Mouse (Mus musculus) layer of hippocampus, adult 6 months (tissue): ENCODE measurements around the gene Olfr818. TPM values are rescaled to one million over a fixed set of nuclear protein-coding genes. Genes with fewer than 3 reads are reported as not detected.

Experiments used
- long read RNA-seq, 2 experiments: library from polyadenylated mRNA; unstranded; transcript quantifications; one replicate each; pipeline ENCODE4 v2.0.0; 2019 to 2020
- polyA plus RNA-seq: library from polyadenylated mRNA; unstranded; fragments of <200 nt; fragmentation: Nextera tagmentation; gene quantifications from 2 replicates; pipeline ENCODE4 v1.2.3, GENCODE M21; 2021

Gene Olfr818
- polyA plus RNA-seq = not detected in 2 replicates
- long read RNA-seq, experiment 1 = 0 reads
- long read RNA-seq, experiment 2 = 0 reads

DNA sequence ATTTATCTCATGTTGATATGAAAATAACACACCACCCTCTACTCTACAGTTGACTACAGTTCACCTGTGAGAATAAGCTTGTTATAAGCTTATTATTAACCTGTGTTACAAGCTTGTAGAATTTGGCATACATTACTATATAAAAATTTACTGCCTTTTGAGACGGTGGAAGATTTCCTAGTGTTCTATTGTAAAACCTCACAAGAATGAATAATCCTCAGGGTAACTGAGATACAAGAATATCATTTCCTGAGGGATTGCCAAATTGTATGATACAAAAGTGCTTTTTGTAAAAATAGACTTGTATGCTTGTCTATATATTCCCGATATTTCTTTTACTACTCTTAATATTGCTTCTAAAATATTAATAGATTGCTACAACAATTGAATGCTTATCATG is at the start of gene Olfr818:
Gene Olfr818 (minus strand): TSS at position 101 of the 400 bp plus-strand sequence.

DNA sequence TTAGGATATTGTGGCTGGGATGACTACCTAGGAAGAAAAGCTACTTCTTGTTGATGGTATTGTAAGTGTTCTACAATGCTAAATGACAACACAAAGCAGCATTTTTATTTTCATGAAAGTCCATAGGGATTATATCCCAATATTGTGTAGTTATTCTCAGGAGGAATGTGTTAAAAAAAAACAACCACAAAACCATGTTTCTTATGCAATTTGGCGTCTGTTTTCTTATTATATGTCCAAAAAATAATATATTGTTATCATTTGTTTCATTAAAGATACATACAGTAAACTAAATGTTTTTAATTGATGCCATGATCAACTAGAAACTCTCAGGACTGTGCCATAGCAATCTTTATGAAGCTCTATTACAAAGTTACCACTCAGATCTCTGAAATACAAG is 36.1 kb upstream of the Olfr818 start, which contains the start of gene Gm10310:
Gene Gm10310 (minus strand): TSS at position 101 of the 400 bp plus-strand sequence.

DNA sequence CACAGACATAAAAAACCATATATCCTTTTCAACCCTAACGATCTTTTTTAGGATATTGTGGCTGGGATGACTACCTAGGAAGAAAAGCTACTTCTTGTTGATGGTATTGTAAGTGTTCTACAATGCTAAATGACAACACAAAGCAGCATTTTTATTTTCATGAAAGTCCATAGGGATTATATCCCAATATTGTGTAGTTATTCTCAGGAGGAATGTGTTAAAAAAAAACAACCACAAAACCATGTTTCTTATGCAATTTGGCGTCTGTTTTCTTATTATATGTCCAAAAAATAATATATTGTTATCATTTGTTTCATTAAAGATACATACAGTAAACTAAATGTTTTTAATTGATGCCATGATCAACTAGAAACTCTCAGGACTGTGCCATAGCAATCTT is 27.1 kb upstream of the Olfr818 start, which contains the start of gene Olfr247:
Gene Olfr247 (minus strand): TSS at position 101 of the 400 bp plus-strand sequence.

DNA sequence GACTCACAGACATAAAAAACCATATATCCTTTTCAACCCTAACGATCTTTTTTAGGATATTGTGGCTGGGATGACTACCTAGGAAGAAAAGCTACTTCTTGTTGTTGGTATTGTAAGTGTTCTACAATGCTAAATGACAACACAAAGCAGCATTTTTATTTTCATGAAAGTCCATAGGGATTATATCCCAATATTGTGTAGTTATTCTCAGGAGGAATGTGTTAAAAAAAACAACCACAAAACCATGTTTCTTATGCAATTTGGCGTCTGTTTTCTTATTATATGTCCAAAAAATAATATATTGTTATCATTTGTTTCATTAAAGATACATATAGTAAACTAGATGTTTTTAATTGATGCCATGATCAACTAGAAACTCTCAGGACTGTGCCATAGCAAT is 18.3 kb upstream of the Olfr818 start, which contains the start of gene Olfr819:
Gene Olfr819 (minus strand): TSS at position 101 of the 400 bp plus-strand sequence.

DNA sequence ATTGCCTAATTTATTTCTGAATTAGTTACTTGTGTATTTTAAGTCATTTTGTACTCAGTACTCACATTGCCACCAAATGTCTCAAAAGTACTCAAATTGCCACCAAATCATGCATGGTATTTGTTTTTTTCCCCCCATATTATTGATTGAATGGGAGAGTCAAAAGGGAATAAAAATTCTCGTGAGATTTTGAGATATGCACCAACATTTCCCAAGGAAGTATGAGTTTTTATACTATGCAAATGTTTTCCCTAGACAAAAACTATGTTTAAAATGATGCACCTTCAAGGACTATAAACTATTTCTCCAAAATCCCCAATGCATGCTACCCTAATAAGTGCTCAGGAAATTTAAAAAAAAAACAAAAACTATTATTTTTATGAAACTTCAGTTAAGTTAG is 33.4 kb downstream of the Olfr818 start, which contains the start of gene Olfr816:
Gene Olfr816 (minus strand): TSS at position 101 of the 400 bp plus-strand sequence.

DNA sequence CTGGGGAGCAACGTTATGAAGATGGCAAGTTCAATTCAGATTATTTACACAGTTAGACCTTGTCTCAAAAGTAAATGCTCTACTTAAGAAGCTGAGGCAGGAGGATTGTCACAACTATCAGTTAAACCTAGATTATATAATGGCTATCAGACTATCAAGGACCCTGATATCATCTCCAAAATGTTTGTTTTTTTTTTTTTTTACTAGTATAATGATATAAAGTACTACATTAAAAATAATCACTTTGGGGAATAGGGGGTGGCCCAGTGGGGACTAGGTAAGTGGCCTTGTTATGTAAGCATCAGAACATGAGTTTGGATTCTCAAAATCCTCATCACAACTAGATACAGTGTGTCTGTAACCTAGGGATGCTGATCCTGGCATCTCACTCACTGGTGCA is 43.1 kb downstream of the Olfr818 start, which contains the start of gene Olfr815:
Gene Olfr815 (minus strand): TSS at position 101 of the 400 bp plus-strand sequence.

Other genes with a start within 250 kb of the Olfr818 start
- not detected in 2 replicates for gene Olfr804, start 245.9 kb downstream of the Olfr818 start, polyA plus RNA-seq
- gene Olfr805, start 219.7 kb downstream of the Olfr818 start, polyA plus RNA-seq = not detected in 2 replicates
- gene Olfr806, start 207.2 kb downstream of the Olfr818 start, polyA plus RNA-seq = not detected in 2 replicates
- not detected in 2 replicates for gene Olfr807, start 191.3 kb downstream of the Olfr818 start, polyA plus RNA-seq
- not detected in 2 replicates for gene Olfr808, start 183.6 kb downstream of the Olfr818 start, polyA plus RNA-seq
- gene Olfr809, start 174.5 kb downstream of the Olfr818 start, polyA plus RNA-seq = not detected in 2 replicates
- gene Olfr810, start 154.2 kb downstream of the Olfr818 start, polyA plus RNA-seq = not detected in 2 replicates
- not detected in 2 replicates for gene Olfr811, start 144.7 kb downstream of the Olfr818 start, polyA plus RNA-seq
- not detected in 2 replicates for gene Olfr812, start 103.0 kb downstream of the Olfr818 start, polyA plus RNA-seq
- gene Olfr813, start 93.7 kb downstream of the Olfr818 start, polyA plus RNA-seq = not detected in 2 replicates
- gene Olfr814, start 69.2 kb downstream of the Olfr818 start, polyA plus RNA-seq = not detected in 2 replicates
- gene Olfr815, start 43.2 kb downstream of the Olfr818 start, polyA plus RNA-seq = not detected in 2 replicates
- gene Olfr816, start 33.5 kb downstream of the Olfr818 start, polyA plus RNA-seq = not detected in 2 replicates
- gene Olfr819, start 18.2 kb upstream of the Olfr818 start, polyA plus RNA-seq = not detected in 2 replicates
- gene Olfr247, start 27.0 kb upstream of the Olfr818 start, polyA plus RNA-seq = not detected in 2 replicates
- not detected in 2 replicates for gene Gm10310, start 36.0 kb upstream of the Olfr818 start, polyA plus RNA-seq
- gene Olfr820, start 63.5 kb upstream of the Olfr818 start, polyA plus RNA-seq = not detected in 2 replicates
- gene Olfr821, start 81.2 kb upstream of the Olfr818 start, polyA plus RNA-seq = not detected in 2 replicates
- not detected in 2 replicates for gene Olfr822, start 122.1 kb upstream of the Olfr818 start, polyA plus RNA-seq
- gene Olfr823, start 166.3 kb upstream of the Olfr818 start, polyA plus RNA-seq = not detected in 2 replicates
- gene Olfr824, start 180.9 kb upstream of the Olfr818 start, polyA plus RNA-seq = not detected in 2 replicates
- gene Olfr825, start 217.7 kb upstream of the Olfr818 start, polyA plus RNA-seq = not detected in 2 replicates
- not detected in 2 replicates for gene Olfr826, start 235.1 kb upstream of the Olfr818 start, polyA plus RNA-seq